Mouse (Mus musculus): ENCODE data around the gene Gm17428.
"Not testable (repeated sequence)": the region's sequence is repeated elsewhere in the genome, so short reads cannot be mapped to it uniquely, and the experiment has no call there.

Gene Gm17428

DNA sequence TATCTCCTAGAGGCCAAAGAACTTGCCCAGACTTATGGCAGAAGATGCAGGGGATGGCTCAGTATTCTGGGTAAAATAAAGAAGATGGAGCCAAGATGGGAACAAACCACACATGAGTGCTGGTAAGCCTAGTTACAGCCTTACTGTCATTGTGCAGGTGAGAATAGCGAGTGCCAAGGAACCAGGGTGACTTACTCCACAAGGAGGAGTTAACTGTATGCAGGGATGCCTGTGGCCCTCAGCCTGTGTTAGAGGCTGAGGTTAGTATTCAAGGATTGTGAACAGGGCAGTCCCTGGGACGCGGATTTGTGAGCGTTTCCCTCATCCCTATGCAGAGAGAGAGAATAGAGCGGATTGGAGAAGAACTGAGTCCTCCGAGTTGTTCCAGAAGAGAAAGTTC, 25.1 kb upstream of the Gm17428 start:
- DNase-seq (ENCODE audit: low spot score in 2 of 2), result no peak

DNA sequence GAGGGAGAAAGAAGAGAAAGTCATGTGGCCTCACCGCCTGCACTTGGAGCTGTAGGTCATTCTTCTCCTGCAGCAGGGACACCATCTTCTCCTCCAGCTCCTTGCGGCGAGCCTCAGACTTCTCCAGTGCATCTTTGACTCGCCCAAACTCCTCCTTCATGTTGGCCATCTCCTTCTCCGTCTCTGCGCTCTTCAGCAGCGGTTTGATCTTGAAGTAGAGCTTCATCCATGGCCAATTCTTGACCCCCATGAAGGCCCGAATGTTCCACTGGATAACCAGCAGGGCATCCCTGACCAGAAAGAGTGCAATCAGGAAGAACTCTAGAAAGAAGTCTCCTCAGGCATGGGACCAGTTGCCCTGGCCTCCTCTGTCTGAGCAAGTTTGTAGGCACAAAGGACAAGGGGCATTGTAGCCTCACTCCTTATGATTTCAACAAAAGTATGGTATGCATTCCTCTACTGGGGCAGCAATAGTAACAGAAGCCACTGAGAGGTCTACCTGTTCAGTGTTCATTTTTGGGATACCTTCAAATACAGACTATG, 23.0 kb upstream of the Gm17428 start:
- no peak for DNase-seq (ENCODE audit: low spot score in 2 of 2)

DNA sequence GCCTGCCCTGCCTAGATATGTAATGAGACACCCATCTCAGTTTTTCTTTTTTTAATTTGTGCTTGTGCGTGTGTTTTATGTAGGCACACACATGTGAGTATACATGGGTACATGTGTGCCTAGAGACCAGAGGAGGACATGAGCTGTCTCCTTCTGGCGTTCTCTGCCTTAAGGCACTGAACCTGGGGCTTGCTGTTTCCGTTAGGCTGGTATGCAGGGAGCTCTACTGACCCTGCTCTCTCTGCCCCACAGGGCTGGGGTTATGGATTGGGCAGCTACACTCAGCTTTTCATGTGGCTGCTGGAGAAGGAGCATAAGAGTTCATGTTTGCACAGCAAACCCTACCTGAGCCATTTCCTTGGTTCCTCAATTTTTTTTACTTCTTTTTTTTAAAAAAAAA, 22.3 kb upstream of the Gm17428 start:
- DNase-seq (ENCODE audit: low spot score in 2 of 2), result no peak

DNA sequence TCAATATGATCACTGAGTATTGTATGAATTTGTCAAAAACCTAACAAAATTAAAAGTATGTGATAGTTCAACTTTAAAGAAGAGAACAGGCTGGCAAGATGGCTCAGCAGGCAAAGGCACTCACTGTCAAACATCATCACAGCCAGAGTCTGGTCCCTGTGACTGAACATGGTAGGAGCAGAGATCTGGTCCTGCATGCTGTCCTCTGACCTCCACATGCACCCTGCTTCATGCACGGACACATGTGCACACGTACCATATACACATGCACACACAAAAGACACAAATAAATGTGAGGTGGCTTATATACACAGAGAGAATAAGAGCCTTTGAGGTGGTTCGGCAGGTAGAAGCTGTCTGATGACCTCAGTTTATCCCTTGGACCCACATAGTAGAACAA, 21.3 kb upstream of the Gm17428 start:
- no peak for DNase-seq (ENCODE audit: low spot score in 2 of 2)

DNA sequence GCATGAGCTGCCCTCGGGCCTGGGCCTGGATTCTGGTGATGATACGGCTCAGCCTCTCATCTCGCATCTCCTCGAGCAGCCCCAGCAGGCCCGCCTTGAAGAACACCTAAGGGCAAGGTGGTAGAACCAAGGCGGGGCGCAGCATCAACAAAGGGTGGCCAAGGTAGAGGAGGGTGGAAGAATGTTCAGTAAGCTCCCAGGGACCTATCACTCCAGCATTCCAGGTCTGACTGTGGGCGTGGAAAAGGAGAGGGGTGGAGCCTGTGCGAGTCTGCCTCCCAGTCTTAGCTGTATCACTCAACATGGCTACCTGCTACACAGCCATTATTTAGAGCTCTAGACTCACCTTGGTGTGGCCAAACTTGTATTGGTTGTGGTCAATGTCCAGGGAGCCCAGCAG, 20.2 kb upstream of the Gm17428 start:
- DNase-seq (ENCODE audit: low spot score in 2 of 2), result no peak

DNA sequence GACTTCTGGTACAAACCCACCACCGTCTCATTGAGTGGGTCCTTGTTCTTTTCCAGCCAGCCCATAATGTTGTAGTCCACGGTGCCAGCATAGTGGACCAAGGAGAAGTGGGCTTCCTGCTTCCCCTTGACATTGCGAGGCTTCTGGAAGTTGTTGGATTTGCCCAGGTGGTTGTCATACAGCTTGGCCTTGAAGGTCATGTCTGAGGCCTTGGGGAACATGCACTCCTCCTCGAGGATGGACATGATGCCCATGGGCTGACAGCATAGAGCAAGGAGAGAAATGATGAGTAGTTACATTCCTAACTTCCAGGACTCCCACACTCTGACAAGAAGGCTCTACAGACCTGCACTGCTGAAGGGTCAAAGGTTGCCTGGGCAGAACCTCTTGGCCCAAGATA, 18.2 kb upstream of the Gm17428 start:
- DNase-seq (ENCODE audit: low spot score in 2 of 2), result no peak

DNA sequence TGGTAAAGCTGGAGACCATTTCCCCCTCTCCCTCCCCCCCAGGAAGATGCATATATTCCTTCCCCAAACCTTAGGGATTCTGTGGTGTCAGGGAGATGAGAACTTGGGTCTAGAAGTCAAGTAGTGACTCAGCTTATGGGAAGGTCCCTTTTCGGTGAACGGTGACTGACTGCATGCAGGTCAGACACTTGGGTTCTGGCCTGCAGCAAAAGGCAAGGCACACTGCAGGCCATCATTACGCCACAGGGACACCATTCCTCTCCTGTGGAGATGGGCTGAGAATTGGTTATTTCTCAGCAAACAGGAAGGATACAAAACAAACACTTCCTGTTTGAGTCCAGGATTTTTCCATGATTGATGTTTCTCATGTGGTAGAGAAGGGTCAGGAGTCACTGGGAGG, 17.5 kb upstream of the Gm17428 start:
- DNase-seq (ENCODE audit: low spot score in 2 of 2), result no peak

DNA sequence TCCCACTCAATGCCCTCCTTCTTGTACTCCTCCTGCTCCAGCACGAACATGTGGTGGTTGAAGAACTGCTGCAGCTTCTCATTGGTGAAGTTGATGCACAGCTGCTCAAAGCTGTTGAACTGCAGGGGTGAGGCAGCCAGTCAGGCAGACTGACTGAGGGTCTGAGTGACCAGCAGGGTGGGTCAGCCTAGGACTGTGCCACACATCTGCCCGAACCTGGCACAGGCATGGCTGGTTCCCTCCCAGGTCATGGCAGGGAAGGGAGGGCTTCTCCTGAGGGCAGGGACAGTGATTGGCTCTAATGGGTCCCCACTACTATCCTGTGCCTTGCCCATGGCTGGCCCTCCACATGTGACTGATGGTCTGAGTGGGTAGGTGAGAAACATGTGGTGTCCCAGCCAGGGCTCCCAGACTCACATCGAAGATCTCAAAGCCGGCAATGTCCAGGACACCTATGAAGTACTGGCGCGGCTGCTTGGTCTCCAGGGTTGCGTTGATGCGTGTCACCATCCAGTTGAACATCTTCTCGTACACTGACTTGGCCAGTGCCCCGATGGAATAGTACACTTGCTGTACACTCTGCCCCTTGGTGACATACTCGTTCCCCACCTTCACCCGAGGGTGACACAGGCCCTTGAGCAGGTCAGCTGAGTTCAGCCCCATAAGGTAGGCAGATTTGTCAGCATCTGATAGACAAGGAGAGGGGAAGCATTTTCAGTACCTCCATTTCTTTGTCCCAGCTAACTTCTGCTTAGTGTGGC, 16.7 kb upstream of the Gm17428 start:
- not testable (repeated sequence) for DNase-seq (ENCODE audit: low spot score in 2 of 2)

DNA sequence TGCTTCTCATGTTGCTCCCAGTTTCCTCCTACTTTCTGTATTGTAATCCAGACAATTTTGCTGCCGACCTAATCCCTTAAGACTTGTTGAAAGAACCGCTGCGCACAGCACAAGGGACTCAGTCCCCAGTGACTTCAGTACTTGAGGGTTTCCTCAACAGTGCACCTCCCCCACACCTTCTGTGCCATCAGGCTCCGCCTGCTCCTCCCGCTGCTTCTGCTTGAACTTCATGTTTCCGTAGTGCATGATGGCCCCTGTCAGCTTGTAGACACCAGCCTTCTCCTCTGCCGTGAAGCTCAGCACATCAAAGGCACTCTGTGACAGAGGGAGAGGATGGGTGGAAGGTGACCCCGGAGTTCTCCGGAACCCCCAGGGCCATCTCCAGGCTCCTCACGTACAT, 16.0 kb upstream of the Gm17428 start:
- no peak for DNase-seq (ENCODE audit: low spot score in 2 of 2)

DNA sequence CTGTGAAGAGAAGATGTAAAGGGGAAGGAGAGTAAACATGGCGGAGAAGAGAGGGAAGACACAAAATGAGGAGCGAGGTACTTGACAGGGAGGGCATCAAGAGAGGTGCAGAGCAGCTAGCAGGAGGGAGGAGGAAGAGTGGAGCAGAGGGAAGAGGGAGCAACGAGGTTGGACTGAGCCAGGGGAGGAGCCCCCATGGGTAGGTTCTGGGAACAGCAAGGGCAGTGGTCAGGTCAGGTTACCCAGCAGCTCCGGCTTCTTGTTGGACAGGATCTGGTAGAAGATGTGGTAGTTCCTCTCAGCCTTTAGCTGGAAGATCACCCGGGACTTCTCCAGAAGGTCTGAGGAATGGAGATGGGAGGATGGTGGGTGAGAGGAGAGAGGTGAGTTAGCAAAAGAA, 15.2 kb upstream of the Gm17428 start:
- no peak for DNase-seq (ENCODE audit: low spot score in 2 of 2)

DNA sequence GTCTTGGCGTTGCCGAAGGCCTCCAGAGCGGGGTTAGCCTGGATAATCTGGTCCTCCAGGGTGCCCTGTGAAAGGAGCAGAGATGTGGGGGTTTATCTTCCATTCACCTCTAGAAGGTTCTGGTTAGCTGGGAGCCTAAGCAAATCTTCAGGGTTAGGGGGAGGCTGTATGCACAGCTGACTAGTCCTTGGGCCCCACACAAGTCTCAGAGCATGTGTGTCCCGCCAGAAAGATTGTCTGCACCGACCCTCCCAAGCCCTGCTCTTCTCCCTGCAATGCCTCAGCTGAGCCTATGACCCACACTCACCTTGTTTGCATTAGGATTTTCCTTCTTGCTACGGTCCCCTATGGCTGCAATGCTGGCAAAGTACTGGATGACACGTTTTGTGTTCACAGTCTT, 14.0 kb upstream of the Gm17428 start:
- no peak for DNase-seq (ENCODE audit: low spot score in 2 of 2)

DNA sequence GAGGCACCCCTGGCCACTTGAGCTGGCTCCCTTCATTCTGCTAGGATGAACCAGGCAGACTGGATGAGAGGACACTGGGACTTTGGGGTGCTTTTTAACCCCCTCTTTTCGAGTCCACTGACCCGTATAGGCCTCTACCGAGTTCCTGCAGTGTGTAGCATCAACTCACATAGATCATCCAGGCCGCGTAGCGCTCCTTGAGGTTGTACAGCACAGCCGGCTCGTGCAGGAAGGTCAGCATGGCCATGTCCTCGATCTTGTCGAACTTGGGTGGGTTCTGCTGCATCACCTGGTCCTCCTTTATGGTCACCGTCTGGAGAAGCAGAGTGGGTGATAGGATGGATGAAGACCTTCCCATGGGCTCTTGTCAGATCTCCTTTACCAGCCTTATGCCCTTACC, 13.0 kb upstream of the Gm17428 start:
- no peak for DNase-seq (ENCODE audit: low spot score in 2 of 2)

DNA sequence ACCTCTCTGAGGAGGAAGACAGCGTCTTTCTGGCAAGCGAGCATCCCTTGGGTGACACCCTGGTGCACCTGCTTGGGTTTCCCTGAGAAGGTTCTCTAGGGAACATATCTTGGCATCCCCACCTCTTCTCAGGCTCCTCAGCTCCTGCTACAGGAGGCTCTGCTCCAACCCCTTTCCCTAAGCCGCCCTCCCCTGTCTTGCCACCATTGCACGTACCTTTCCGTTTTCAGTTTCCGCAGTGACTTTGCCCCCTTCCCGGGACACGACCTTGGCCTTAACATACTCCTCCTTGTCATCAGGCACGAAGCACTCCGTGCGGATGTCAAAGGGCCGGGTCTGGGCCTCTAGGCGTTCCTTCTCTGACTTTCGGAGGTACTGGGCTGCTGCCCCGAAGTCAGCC, 11.7 kb upstream of the Gm17428 start:
- DNase-seq (ENCODE audit: low spot score in 2 of 2), result no peak

DNA sequence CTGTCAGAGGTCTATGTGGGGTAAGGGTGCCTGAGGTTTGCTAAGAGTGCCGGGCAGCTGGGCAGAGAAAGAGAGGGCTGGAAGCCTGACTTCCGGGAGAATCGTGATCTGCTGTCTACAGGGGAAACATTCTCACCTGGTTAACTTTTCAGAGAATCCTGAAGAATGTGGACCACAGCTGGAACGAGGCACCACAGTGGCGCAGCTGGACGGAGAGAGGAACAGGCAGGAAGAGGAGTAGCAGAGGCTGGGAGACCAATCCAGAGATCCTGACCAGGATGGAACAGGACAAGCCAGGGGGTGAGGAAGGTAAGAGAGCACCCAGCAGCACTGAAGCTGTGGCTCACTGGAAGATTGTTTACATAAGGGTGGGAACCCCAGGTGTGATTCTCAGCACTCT, 11.1 kb upstream of the Gm17428 start:
- no peak for DNase-seq (ENCODE audit: low spot score in 2 of 2)

DNA sequence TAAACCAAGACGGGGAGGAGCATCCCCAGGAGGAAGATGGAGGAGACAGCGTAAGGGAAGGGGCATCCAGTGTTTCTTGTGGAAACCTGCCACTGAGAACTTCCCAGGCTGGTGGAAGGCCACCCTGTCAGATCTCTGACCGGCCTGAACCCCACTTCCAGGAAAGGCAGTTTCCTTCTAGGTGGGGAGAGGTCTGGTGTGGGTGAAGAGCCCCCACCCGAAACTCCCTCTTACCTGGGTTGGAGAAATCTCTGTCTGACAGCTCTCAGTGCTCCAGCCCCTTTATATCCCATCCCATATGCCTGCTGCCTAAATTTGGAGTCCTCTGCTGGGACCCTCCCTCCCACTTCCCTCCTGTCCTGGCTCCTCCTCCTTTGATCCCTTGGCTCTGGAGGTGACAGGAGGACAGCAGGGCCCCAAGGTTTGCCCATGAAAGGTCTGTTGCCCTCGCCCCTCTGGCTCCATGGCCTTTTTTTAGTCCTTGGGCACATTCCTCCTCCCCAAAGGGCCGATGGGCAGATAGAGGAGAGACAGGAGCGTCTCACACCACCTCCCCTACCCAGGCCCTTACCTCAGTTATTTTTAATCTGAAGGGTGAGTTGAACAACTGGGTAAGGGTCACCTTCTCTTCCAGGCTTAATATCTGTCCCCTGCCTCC, 10.3 kb upstream of the Gm17428 start, which contains the start of gene Myh6:
Gene Myh6, minus strand, starts transcription at position 608 of the 658 bp plus-strand sequence.
- no peak for DNase-seq (ENCODE audit: low spot score in 2 of 2)

DNA sequence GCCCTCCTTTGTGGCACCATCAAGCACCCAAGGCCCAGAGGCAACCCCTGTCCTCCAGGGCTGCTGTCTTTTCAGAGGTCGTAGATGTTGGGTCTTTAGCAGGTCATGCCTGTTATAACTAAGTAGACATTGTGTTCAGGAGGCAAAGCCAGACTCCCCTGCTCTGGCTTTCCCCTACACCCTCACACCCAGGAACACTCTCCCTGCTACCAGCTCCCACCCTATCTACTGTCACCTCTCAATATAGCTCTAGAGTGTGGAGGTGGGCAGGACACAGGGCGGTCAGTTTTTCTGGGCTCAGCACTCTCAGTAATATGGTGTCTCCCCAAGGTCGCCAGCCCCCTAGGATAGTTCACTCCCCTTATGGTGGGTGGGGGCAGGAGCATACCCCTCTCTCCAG, 8.9 kb upstream of the Gm17428 start:
- no peak for DNase-seq (ENCODE audit: low spot score in 2 of 2)

DNA sequence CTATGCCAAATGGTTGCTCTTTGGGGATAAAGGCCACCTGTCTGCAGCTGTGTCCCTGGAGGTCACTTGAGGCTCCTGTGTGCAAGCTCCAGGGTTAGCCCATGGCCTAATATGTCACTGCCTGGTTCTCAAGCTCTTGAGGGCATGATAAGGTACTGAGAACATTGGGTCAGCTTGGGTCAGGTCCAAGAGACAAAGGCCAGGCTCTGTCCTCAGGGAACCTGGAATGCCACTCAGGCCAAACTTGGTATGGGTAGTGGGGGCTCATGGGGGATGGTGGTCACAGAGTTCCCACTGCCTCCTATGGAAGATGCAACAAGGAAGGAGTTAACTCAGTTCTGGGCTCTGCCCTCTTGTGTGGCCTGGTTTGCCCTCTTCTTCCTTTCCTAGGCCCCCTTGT, 8.4 kb upstream of the Gm17428 start:
- no peak for DNase-seq (ENCODE audit: low spot score in 2 of 2)

DNA sequence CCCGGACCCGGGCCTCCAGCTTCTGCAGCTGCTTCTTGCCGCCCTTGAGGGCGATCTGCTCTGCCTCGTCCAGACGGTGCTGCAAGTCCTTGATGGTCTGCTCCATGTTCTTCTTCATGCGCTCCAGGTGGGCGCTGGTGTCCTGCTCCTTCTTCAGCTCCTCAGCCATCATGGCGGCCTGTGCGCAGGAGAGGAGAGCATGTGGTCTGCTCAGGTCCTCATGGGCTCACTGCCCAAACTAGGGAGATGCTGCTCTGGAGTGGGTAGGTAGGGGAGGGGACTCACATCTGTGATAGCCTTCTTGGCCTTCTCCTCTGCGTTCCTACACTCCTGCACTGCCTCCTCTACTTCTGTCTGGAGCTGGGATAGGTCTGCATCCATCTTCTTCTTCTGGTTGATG, 3.9 kb upstream of the Gm17428 start:
- not testable (repeated sequence) for DNase-seq (ENCODE audit: low spot score in 2 of 2)

DNA sequence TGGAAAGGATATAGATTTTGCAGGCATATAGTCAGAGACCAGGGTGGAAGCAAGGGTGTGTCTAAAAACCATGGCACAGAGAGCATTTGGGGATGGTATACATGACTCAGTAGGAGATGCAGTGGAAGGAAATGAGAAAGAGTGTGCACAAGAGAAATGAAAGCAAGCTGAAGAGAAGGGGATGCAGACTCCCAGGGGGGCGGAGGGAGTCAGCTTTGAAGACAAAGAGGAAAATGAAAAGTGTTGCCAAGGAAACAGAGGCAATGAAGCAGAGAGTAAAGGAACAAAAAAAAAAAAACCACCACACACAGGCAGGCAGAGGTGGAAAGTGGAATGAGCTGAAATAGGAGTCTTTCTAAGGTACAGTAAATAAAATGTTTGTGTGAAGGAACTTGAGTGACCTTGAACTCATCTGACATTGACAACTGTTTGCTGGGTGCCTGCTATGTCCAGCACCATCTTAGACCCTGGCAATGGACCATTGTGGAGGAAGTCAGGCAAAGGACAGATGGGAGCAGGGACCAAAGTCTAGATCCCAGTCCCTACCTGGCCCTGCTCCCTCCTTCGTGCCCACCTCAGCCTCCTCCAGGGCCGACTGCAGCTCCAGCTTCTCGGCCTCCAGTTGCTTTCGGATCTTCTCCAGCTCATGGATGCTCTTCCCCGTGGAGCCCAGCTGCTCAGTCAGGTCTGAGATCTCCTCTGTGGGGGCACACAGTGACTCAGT, 2.5 kb upstream of the Gm17428 start:
- no peak for DNase-seq (ENCODE audit: low spot score in 2 of 2)

DNA sequence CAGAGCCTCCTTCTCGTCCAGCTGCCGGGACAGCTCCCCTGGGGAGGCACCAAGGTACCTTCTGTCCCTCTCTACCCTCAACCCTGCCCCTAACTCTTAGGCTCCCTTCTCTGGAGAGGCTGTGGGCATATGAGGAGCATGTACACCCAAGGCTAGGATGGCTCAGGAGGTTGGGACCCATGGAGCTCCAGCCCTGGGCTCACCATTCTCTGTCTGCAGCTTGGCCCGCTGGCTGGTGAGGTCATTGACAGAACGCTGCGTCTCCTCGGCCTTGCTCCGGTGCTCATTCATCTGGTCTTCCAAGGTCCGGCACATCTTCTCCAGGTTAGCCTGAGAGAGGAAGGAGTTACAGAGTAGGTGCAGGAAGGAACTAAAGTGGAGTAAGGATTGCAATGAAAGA, 1.9 kb downstream of the Gm17428 start:
- DNase-seq (ENCODE audit: low spot score in 2 of 2), result no peak

DNA sequence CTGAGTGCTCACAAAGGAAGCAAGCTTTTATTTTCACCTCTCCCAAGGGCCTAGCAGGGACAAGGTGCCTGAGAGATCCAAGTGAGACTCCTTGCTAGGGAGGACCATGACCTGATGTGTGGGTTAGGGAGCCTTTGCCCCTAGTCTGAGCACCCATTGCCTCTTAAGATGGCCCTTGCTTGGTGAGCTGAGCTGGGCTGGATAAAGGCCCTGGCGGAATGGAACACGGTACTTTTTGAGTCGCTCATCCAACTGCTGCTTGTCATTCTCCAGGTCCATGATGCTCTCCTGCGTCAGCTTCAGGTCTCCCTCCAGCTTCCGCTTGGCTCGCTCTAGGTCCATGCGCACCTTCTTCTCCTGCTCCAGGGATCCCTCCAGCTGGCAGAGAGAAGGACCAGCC, 5.2 kb downstream of the Gm17428 start:
- no peak for DNase-seq (ENCODE audit: low spot score in 2 of 2)

DNA sequence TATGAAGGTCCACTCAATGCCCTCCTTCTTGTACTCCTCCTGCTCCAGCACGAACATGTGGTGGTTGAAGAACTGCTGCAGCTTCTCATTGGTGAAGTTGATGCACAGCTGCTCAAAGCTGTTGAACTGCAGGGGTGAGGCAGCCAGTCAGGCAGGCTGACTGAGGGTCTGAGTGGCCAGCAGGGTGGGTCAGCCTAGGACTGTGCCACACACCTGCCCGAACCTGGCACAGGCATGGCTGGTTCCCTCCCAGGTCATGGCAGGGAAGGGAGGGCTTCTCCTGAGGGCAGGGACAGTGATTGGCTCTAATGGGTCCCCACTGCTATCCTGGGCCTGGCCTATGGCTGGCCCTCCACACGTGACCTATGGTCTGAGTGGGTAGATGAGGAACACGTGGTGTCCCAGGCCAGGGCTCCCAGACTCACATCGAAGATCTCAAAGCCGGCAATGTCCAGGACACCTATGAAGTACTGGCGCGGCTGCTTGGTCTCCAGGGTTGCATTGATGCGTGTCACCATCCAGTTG, 11.7 kb downstream of the Gm17428 start:
- not testable (repeated sequence) for DNase-seq (ENCODE audit: low spot score in 2 of 2)
